Mouse (Mus musculus): ENCODE results near the gene Trove2.

DNA sequence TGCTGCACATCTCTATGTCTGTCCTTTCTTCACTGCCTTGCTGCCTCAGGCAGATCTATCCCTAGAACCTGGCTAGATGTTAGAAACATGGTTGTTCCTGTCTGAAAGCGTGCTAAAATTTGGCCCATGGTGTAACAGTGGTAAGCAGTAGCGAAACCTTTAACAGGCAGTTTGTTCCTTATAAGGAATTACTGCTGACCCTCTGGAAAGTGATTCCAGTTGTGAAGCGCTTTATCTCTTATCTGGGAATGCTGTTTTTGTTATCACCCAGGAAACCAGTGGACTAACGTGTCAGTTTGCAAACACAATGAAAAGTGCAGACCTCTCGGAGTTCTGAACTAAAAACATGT lies 66.3 kb downstream of the Trove2 start:
- TF ChIP-seq CTCF (IDR thresholded peaks at IDR 0.05; ENCODE audit: low read depth) (no peak), EP300 (IDR thresholded peaks at IDR 0.05; ENCODE audit: low read depth) (no peak)
